Mouse (Mus musculus) small intestine, adult 2 months (tissue): ENCODE data around the gene Gm49383.
A peak's percentile ranks its signal among the peaks of the same experiment; 100 is the strongest.

Source experiments
- CTCF ChIP-seq: fragments of 200-500 bp; IDR thresholded peaks from 2 replicates; pipeline ENCODE4 v1.5.1; 2012; ENCODE audit warnings: low read depth, mild to moderate bottlenecking, control low read depth, inconsistent platforms, low read length, moderate library complexity, mixed read lengths; ENCODE audit not compliant: insufficient replicate concordance, insufficient read length; ENCODE audit errors: extremely low read depth
- POLR2A ChIP-seq: fragments of 200-500 bp; IDR thresholded peaks from 2 replicates; pipeline ENCODE4 v1.6.1; 2012; ENCODE audit warnings: low read depth, mild to moderate bottlenecking, control low read depth, inconsistent platforms, low read length, moderate library complexity

- TF ChIP-seq CTCF (peak; percentile 20; the same call in 1 of the 2 replicates), POLR2A (peak; percentile 87)
These were observed 37.9 kb downstream of the Gm49383 start, which contains the start of gene Rps29 for GRCm38 (mm10) chr12:69158765-69159577.
